Mouse (Mus musculus) liver, postnatal 0 days (tissue): ENCODE data around the gene Myod1.

Experiments used
- CTCF ChIP-seq: sonication (generic); IDR thresholded peaks from 2 replicates; pipeline ENCODE4 v1.5.1; 2016; ENCODE audit warnings: antibody characterized with exemption, low read depth
- EP300 ChIP-seq: IDR thresholded peaks from 2 replicates; pipeline ENCODE4 v1.6.1; 2016; ENCODE audit warnings: antibody characterized with exemption, low read depth, mild to moderate bottlenecking

GRCm38 (mm10) chr7:46378123-46378522 lies 1.8 kb downstream of the Myod1 start:
- no peak for TF ChIP-seq EP300
- peak; percentile 45 for TF ChIP-seq CTCF
